Comparison of ENCODE assay signal across 22 mouse cellular contexts in genomic region chr9:71936199-71936598, GRCm38 (mm10).
"Had no signal": no experiment of that assay in that cellular context is flagged by ENCODE, and none has a peak within 500 bp of the region (broad histone marks: within the 10 kb centered on the region; RNA-seq: fewer than 3 reads in every experiment).

No protein-coding gene starts in this region.

- H3K27me3 ChIP-seq: limb, embryonic 13.5 days; liver, embryonic 12.5 days; liver, embryonic 15.5 days; lung, embryonic 15.5 days; megakaryocyte, embryonic 14.5 days; midbrain, embryonic 13.5 days; neural tube, embryonic 13.5 days; stomach, embryonic 15.5 days had no signal

- H3K36me3 ChIP-seq: limb, embryonic 10.5 days; limb, embryonic 13.5 days; liver, embryonic 12.5 days; liver, embryonic 15.5 days; lung, embryonic 15.5 days; midbrain, embryonic 13.5 days; neural tube, embryonic 13.5 days; stomach, embryonic 15.5 days had no signal

- H3K27ac ChIP-seq: kidney, postnatal 0 days; limb, embryonic 10.5 days; limb, embryonic 13.5 days; liver, embryonic 12.5 days; liver, embryonic 15.5 days; lung, embryonic 15.5 days; midbrain, embryonic 10.5 days; midbrain, embryonic 13.5 days; neural tube, embryonic 13.5 days; stomach, embryonic 15.5 days had no signal

- H3K4me3 ChIP-seq: limb, embryonic 10.5 days; limb, embryonic 13.5 days; liver, embryonic 12.5 days; liver, embryonic 15.5 days; lung, embryonic 15.5 days; megakaryocyte, embryonic 14.5 days; midbrain, embryonic 10.5 days; midbrain, embryonic 13.5 days; myocyte; neural tube, embryonic 13.5 days; stomach, embryonic 15.5 days had no signal

- H3K9ac ChIP-seq: limb, embryonic 13.5 days; liver, embryonic 12.5 days; liver, embryonic 15.5 days; lung, embryonic 15.5 days; midbrain, embryonic 13.5 days; neural tube, embryonic 13.5 days; stomach, embryonic 15.5 days had no signal

- H3K9me3 ChIP-seq: limb, embryonic 10.5 days; limb, embryonic 13.5 days; liver, embryonic 12.5 days; liver, embryonic 15.5 days; lung, embryonic 15.5 days; megakaryocyte, embryonic 14.5 days; midbrain, embryonic 10.5 days; midbrain, embryonic 13.5 days; neural tube, embryonic 13.5 days; stomach, embryonic 15.5 days had no signal

- H3K4me1 ChIP-seq: limb, embryonic 10.5 days; limb, embryonic 13.5 days; lung, embryonic 15.5 days; midbrain, embryonic 10.5 days; stomach, embryonic 15.5 days had no signal

- DNase-seq: kidney, adult 2 months; kidney, postnatal 25 days; liver; lung, adult 18-20 months; lung, postnatal 10 days; lung, postnatal 36 days; retina, postnatal 1 day; right cerebral cortex, postnatal 25 days; spleen, adult 18-20 months; thymus, postnatal 25 days had no signal
